Mouse (Mus musculus) stomach, embryonic 15.5 days (tissue): ENCODE results near the gene Evi2b. TPM values are rescaled to one million over a fixed set of nuclear protein-coding genes. Genes with fewer than 3 reads are reported as not detected.

Experiments used
- ATAC-seq: fragments of 200-750 bp; cut with Nextera tagmentation; 2 replicates; pipeline ENCODE4 v1.8.0; 2017; ENCODE audit warnings: low read depth, moderate number of reproducible peaks, moderate TSS enrichment; ENCODE audit not compliant: insufficient read depth, low FRiP score
- H3K27ac ChIP-seq: fragments of 300-500 bp; sonication (generic); 2 replicates; pipeline ENCODE4 v1.5.1; 2015; ENCODE audit warnings: mild to moderate bottlenecking, inconsistent platforms
- H3K27me3 ChIP-seq: fragments of 300-500 bp; sonication (generic); replicated peaks from 2 replicates; pipeline ENCODE4 v1.6.1; 2015; ENCODE audit warnings: inconsistent platforms
- H3K36me3 ChIP-seq: fragments of 300-500 bp; sonication (generic); 2 replicates; pipeline ENCODE4 v1.6.1; 2015; ENCODE audit warnings: inconsistent platforms
- H3K4me1 ChIP-seq: fragments of 300-500 bp; sonication (generic); 2 replicates; pipeline ENCODE4 v1.6.1; 2015; ENCODE audit warnings: inconsistent platforms
- H3K4me2 ChIP-seq: fragments of 300-500 bp; sonication (generic); 2 replicates; pipeline ENCODE4 v1.6.1; 2015; ENCODE audit warnings: mild to moderate bottlenecking, inconsistent platforms
- H3K4me3 ChIP-seq: fragments of 300-500 bp; sonication (generic); replicated peaks from 2 replicates; pipeline ENCODE4 v1.5.1; 2015; ENCODE audit warnings: inconsistent platforms
- H3K9ac ChIP-seq: fragments of 300-500 bp; sonication (generic); 2 replicates; pipeline ENCODE4 v1.6.1; 2015; ENCODE audit warnings: inconsistent platforms
- H3K9me3 ChIP-seq: fragments of 300-500 bp; sonication (generic); 2 replicates; pipeline ENCODE4 v1.6.1; 2016; ENCODE audit warnings: inconsistent platforms
- WGBS: fragments of 180-500 bp; shearing (Covaris S2); methylation state at CpG from one replicate; pipeline ENCODE4 v1.1.7; 2015; 5-methylcytosine and 5-hydroxymethylcytosine counted together
- polyA plus RNA-seq: library from polyadenylated mRNA; unstranded; fragments of >200 nt; fragmentation: Nextera tagmentation; extraction: Ambion mirVana; gene quantifications from 2 replicates; pipeline ENCODE4 v1.2.1, GENCODE M21; 2015

Gene Evi2b
- polyA plus RNA-seq, 1 experiment from 2014 or later, result 1.2 TPM

GRCm38 (mm10) chr11:79520772-79521171, 2.8 kb downstream of the Evi2b start:
- Histone ChIP-seq H3K9ac (no peak overlapping the region), H3K27ac (no peak overlapping the region), H3K36me3 (no peaks in the 10 kb centered on the region), H3K9me3 (no peaks in the 10 kb centered on the region), H3K27me3 (no peaks in the 10 kb centered on the region), H3K4me3 (no peak overlapping the region), H3K4me2 (no peak overlapping the region), H3K4me1 (no peaks in the 10 kb centered on the region)
- no peak for ATAC-seq

DNA sequence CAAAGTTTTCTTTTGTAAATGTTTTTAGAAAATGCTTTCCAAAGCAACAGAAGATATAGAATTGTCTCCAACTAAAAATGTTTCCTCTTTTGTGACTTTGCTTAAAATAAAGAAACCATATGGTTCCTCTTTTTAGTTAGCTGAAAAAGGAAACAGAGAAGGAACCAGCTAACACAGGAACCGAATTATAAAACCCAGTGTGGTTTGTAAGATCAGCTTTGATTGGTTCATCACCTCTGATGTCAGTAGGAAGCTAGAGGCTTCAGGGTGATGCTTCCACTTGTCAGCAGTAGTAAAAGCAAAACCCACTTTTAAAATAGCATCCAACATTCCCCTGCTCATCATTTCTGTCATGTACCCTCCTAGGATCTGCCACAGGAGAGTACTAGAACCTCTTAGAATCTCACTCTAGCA, 3.7 kb downstream of the Evi2b start:
- no peaks in the 10 kb centered on the region for H3K36me3 ChIP-seq
- no peak overlapping the region for H3K4me2 ChIP-seq
- 69% methylated on average over 1 of the region's 1 CpGs for WGBS
- no peak overlapping the region for H3K9ac ChIP-seq
- H3K4me3 ChIP-seq, result no peak overlapping the region
- ATAC-seq, result no peak
- 0 out of 2 replicates have a peak overlapping the region, but pooled peaks have one; percentile 16 for H3K27ac ChIP-seq
- no peaks in the 10 kb centered on the region for H3K9me3 ChIP-seq
- H3K27me3 ChIP-seq, result no peaks in the 10 kb centered on the region
- no peaks in the 10 kb centered on the region; the same call in 1 of the 2 replicates for H3K4me1 ChIP-seq

DNA sequence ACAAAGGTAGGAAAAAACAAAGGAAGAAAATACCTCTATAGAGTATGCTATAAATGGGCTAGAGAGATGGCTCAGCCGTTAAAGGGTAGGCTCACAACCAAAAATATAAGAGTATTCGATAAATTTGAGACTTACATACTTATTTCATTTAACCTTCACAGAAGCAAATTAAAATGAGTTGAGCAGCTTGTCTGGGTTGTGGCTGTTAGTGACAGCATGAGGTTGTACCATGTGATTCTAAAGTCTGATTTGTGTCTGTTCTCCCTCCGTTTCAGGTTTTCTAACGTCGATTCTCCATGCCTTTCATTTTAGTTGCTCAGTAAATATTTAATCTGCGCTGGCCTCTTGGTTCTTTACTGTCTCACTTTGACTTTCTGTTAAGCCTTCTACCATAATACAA, 4.3 kb downstream of the Evi2b start:
- H3K27me3 ChIP-seq, result no peaks in the 10 kb centered on the region
- H3K4me2 ChIP-seq, result no peak overlapping the region
- no peak overlapping the region for H3K9ac ChIP-seq
- H3K36me3 ChIP-seq, result no peaks in the 10 kb centered on the region
- WGBS, result 67% methylated on average over 6 of the region's 6 CpGs
- H3K4me1 ChIP-seq, result no peaks in the 10 kb centered on the region; the same call in 1 of the 2 replicates
- H3K27ac ChIP-seq, result no peak overlapping the region
- no peak for ATAC-seq
- H3K9me3 ChIP-seq, result no peaks in the 10 kb centered on the region
- no peak overlapping the region for H3K4me3 ChIP-seq

GRCm38 (mm10) chr11:79515798-79516197, 7.8 kb downstream of the Evi2b start:
- H3K27me3 ChIP-seq, result no peaks in the 10 kb centered on the region
- H3K4me3 ChIP-seq, result no peak overlapping the region
- no peaks in the 10 kb centered on the region for H3K9me3 ChIP-seq
- H3K4me1 ChIP-seq, result no peaks in the 10 kb centered on the region; the same call in 1 of the 2 replicates
- WGBS, result 96% methylated on average over 2 of the region's 2 CpGs
- no peaks in the 10 kb centered on the region for H3K36me3 ChIP-seq
- H3K4me2 ChIP-seq, result no peak overlapping the region
- no peak overlapping the region for H3K27ac ChIP-seq
- H3K9ac ChIP-seq, result no peak overlapping the region
- no peak for ATAC-seq

- 60% methylated on average over 6 of the region's 6 CpGs for WGBS
These were observed 8.2 kb downstream of the Evi2b start for GRCm38 (mm10) chr11:79515331-79515730.

GRCm38 (mm10) chr11:79511970-79512369, 11.6 kb downstream of the Evi2b start:
- H3K9ac ChIP-seq, result no peak overlapping the region
- H3K4me2 ChIP-seq, result no peak overlapping the region
- no peak overlapping the region for H3K4me3 ChIP-seq
- no peak for ATAC-seq
- H3K27ac ChIP-seq, result no peak overlapping the region
- no peaks in the 10 kb centered on the region for H3K9me3 ChIP-seq
- WGBS, result 88% methylated on average over 3 of the region's 3 CpGs
- no peaks in the 10 kb centered on the region for H3K27me3 ChIP-seq
- no peaks in the 10 kb centered on the region; the same call in 1 of the 2 replicates for H3K4me1 ChIP-seq
- H3K36me3 ChIP-seq, result no peaks in the 10 kb centered on the region

More at GRCm38 (mm10) chr11:79515331-79515730, 8.2 kb downstream of the Evi2b start:
- H3K9ac ChIP-seq, result no peak overlapping the region
- H3K27ac ChIP-seq, result no peak overlapping the region
- no peak overlapping the region for H3K4me2 ChIP-seq
- H3K27me3 ChIP-seq, result no peaks in the 10 kb centered on the region
- no peak for ATAC-seq
- H3K9me3 ChIP-seq, result no peaks in the 10 kb centered on the region
- H3K4me1 ChIP-seq, result no peaks in the 10 kb centered on the region; the same call in 1 of the 2 replicates
- no peak overlapping the region for H3K4me3 ChIP-seq
- H3K36me3 ChIP-seq, result no peaks in the 10 kb centered on the region

DNA sequence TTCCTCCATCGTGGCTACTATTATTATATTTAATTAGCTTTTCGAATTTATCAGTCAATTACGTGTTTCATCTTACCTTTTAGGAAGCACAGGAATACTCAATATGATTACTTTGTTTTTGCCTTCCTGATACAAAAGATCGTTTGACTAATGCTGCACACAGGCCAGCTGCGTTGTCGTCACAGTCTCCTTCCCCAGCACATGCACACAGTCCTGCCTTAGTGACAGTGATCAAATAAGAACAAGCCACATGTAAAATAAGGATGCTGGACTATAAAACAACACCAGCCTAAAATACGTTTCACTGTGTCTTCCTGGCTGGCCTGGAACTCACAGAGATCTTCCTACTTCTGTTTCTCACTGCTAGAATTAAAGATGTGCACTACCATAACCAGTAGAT, 19.1 kb downstream of the Evi2b start:
- H3K9ac ChIP-seq, result no peak overlapping the region
- H3K4me2 ChIP-seq, result no peak overlapping the region
- ATAC-seq, result no peak
- H3K36me3 ChIP-seq, result no peaks in the 10 kb centered on the region
- no peaks in the 10 kb centered on the region for H3K9me3 ChIP-seq
- 84% methylated on average over 7 of the region's 7 CpGs for WGBS
- H3K4me3 ChIP-seq, result no peak overlapping the region
- H3K4me1 ChIP-seq, result no peaks in the 10 kb centered on the region
- H3K27me3 ChIP-seq, result no peaks in the 10 kb centered on the region
- no peak overlapping the region for H3K27ac ChIP-seq

DNA sequence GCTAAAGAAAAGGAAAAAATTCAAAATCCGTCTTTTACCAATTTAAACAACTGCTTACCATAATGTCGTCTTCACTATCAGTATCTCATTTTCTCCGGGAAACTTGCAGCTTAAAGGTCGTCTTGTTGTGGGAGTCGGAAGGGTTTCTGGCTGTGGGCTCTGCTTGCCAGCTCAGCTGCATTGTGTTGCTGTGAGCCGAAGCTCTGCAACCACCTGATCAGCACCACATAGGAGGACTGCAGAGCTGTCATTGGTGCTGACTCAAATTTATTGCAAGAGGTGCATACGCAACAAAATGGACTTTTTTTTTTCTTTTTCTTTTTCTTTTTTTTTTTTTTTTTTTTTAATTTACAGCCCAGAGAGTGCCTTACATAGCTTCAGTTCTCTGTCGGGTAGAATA, 19.7 kb downstream of the Evi2b start, which contains the start of gene Omg:
Gene Omg (minus strand): TSS at position 240 of the 400 bp plus-strand sequence.
- no peaks in the 10 kb centered on the region for H3K9me3 ChIP-seq
- no peaks in the 10 kb centered on the region for H3K36me3 ChIP-seq
- H3K4me2 ChIP-seq, result no peak within 1 kb of the TSS
- H3K27me3 ChIP-seq, result no peaks in the 10 kb centered on the region
- no peak for ATAC-seq
- no peak within 1 kb of the TSS for H3K9ac ChIP-seq
- no peaks in the 10 kb centered on the region for H3K4me1 ChIP-seq
- H3K4me3 ChIP-seq, result no peak within 1 kb of the TSS
- 55% methylated on average over 8 of the region's 8 CpGs for WGBS
- no peak within 1 kb of the TSS for H3K27ac ChIP-seq

DNA sequence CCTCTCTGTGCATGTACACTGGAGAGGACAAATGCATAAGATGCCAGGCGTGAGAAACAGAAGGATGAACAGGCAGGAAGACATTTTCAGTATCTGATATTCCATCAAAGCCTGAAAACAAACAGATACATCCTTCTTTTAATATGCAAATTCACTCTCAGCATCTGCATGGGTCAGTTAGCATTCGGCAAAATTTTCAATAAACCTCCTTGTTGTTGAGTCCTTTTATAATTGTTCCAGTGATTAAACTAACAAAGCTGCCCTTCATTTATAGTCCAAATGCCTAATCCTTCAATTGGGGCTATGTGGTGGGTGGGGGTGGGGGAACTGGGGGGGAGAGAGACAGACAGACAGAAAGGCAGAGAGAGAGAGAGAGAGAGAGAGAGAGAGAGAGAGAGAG, 20.6 kb downstream of the Evi2b start:
- H3K4me2 ChIP-seq, result no peak overlapping the region
- no peak for ATAC-seq
- WGBS, result 77% methylated on average over 2 of the region's 2 CpGs
- no peaks in the 10 kb centered on the region for H3K4me1 ChIP-seq
- H3K9me3 ChIP-seq, result no peaks in the 10 kb centered on the region
- no peaks in the 10 kb centered on the region for H3K27me3 ChIP-seq
- H3K9ac ChIP-seq, result no peak overlapping the region
- H3K36me3 ChIP-seq, result no peaks in the 10 kb centered on the region
- H3K27ac ChIP-seq, result no peak overlapping the region
- H3K4me3 ChIP-seq, result no peak overlapping the region

DNA sequence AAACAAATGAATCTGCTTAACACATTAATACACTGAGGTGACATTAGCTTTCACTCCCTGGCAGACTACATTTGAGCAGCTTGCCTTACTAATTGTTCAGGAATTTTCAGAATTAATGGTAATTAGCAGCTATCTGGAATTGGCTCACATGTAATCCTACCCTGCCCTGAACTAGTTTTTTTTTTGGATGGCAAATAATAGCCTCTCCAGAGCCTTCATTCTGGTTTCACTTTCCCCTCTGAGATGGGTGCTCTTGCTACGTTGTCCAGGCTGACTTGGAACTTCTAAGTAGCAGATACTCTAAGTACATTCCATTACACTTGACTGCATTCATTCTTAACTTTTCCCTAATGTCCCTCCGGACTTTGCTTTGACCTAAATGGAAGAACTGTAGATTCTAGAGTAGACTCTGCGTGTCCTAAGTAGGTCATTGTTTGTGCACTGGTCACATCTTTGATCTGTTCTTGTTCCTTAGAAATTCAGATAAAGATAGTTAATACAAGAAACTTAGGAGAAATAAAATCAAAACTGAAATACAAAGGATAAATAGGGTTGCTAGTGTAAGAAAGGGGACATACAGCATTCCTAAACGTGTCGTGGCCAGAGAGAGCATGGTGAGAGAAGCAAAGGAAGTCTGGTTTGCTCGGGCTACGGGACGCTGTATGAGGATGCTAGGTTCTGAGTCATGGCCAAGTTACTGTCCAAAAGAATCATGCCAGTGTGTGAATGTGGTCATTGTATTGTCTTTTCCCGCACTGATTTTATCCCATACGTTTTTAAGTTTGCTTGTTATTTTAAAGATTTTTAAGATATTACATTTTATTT, 28.4 kb downstream of the Evi2b start:
- H3K27me3 ChIP-seq, result no peaks in the 10 kb centered on the region
- no peaks in the 10 kb centered on the region for H3K4me1 ChIP-seq
- no peaks in the 10 kb centered on the region for H3K9me3 ChIP-seq
- no peak overlapping the region for H3K27ac ChIP-seq
- H3K4me2 ChIP-seq, result no peak overlapping the region
- no peak overlapping the region for H3K9ac ChIP-seq
- no peak for ATAC-seq
- H3K4me3 ChIP-seq, result no peak overlapping the region
- no peaks in the 10 kb centered on the region for H3K36me3 ChIP-seq
- 83% methylated on average over 10 of the region's 10 CpGs for WGBS

- Histone ChIP-seq H3K9ac (no peak overlapping the region), H3K27ac (no peak overlapping the region), H3K4me1 (0 out of 2 replicates have a peak, but pooled peaks cover 4% of the 10 kb centered on the region), H3K4me3 (no peak overlapping the region), H3K9me3 (no peaks in the 10 kb centered on the region), H3K36me3 (no peaks in the 10 kb centered on the region), H3K27me3 (no peaks in the 10 kb centered on the region), H3K4me2 (no peak overlapping the region)
- no peak for ATAC-seq
These were observed 38.8 kb downstream of the Evi2b start for GRCm38 (mm10) chr11:79484721-79485120.

DNA sequence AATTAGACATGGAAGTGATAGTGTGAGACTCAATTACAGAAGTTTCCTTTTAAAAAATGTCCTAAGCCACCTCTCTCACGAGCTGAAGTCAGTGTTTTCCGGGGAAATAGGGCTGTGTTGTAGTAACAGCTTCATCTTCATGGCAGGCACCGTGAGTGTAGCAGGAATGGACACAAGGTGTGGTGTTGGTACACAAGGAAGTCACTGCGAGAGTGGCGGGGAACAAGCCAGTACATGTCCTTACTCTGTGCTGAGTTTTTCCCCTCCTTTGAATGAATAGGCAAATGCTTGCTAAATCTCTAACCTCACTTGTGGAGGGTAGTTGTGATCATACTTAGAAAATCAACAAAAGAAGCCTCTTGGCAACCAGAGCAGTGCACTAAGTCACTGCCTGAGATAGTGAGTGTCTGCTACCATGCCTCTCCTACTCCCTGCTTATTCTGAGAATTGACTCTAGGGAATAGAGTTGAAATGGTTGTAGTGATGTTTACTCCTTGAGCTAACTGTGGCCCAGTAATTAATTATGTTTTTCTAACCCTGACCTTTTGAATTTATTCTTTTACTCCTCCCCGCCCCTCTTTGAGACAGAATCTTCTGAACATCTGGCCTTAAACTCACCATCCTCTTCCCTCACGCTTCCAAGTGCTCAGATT, 39.6 kb downstream of the Evi2b start:
- peak; percentile 39; the same call in 1 of the 2 replicates for ATAC-seq
- no peaks in the 10 kb centered on the region for H3K4me1 ChIP-seq
- H3K4me3 ChIP-seq, result no peak overlapping the region
- H3K36me3 ChIP-seq, result no peaks in the 10 kb centered on the region
- H3K9me3 ChIP-seq, result no peaks in the 10 kb centered on the region
- H3K4me2 ChIP-seq, result no peak overlapping the region
- 58% methylated on average over 7 of the region's 7 CpGs for WGBS
- no peak overlapping the region for H3K9ac ChIP-seq
- 0 out of 2 replicates have a peak overlapping the region, but pooled peaks have one; percentile 33 for H3K27ac ChIP-seq
- H3K27me3 ChIP-seq, result no peaks in the 10 kb centered on the region
